Mouse (Mus musculus) layer of hippocampus, adult 6 months (tissue): ENCODE measurements around the gene Arrdc1. TPM values are rescaled to one million over a fixed set of nuclear protein-coding genes. Genes with fewer than 3 reads are reported as not detected.

Source experiments
- long read RNA-seq, 2 experiments: library from polyadenylated mRNA; unstranded; transcript quantifications; one replicate each; pipeline ENCODE4 v2.0.0; 2019 to 2020
- microRNA-seq: library from miRNA; unstranded; fragments of <30 nt; microRNA quantifications from one replicate; pipeline ENCODE4 v1.2.0, GENCODE M21; 2020
- polyA plus RNA-seq: library from polyadenylated mRNA; unstranded; fragments of <200 nt; fragmentation: Nextera tagmentation; gene quantifications from 2 replicates; pipeline ENCODE4 v1.2.3, GENCODE M21; 2021

The Arrdc1 gene
- polyA plus RNA-seq = 3.1 and 4.4 TPM in 2 replicates
- long read RNA-seq, experiment 1, partial matches to known transcripts = 0 of 4 reads
- long read RNA-seq, experiment 1, other reads (novel, unspliced or antisense) = 2 of 4 reads
- long read RNA-seq, experiment 2, transcript Arrdc1-201 (8 exons, 1,666 nt) = major isoform, 8 of 17 reads
- long read RNA-seq, experiment 2, partial matches to known transcripts = 0 of 17 reads
- long read RNA-seq, experiment 2, other reads (novel, unspliced or antisense) = 9 of 17 reads

GRCm38 (mm10) chr2:24935057-24935796 lies at the start of gene Arrdc1:
Gene Arrdc1, minus strand, starts transcription at chr2:24935252.

DNA sequence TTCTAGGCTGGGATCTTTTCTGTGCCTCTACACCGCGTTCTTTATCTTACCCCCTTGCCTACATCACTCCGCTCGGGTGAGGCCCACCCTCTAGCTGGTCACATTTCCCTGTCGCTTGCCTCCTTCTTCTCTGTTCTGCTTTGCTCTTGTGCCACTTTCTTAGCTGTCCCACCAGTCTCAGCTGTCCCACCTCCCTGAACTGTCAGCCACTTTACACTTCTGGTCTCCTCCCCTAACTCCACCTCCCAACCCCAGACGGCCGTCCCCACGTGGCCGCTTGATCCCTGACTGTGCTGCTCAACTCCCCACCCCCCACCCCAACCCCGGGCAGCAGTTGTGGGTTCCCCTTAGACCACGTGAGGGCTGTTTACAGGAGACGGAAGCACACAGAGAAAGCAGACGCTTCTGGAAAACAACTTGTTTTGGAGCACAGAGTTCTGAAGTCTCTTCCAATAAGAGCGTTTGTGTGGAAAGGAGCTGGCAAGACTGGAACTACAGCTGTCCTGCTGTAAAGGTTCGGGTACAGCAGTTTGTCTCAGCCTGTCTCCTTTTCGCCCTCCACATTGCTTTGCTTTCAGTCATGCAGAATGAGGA lies 40.7 kb upstream of the Arrdc1 start, which contains the start of gene Pnpla7:
Gene Pnpla7, plus strand, starts transcription at position 330 of the 594 bp plus-strand sequence.

GRCm38 (mm10) chr2:24974906-24975703 lies 40.1 kb upstream of the Arrdc1 start, which contains the start of gene Mrpl41:
Gene Mrpl41, minus strand, starts transcription at chr2:24975098.

GRCm38 (mm10) chr2:24962304-24963000 lies 27.4 kb upstream of the Arrdc1 start, which contains the start of gene Dph7:
Gene Dph7, plus strand, starts transcription at chr2:24962400.

GRCm38 (mm10) chr2:24949421-24950188 lies 14.6 kb upstream of the Arrdc1 start, which contains the start of gene Zmynd19:
Gene Zmynd19, plus strand, starts transcription at chr2:24949792.

GRCm38 (mm10) chr2:24918930-24919838 lies 15.9 kb downstream of the Arrdc1 start, which contains the start of gene Ehmt1:
Gene Ehmt1, minus strand, starts transcription at chr2:24919614.

Small RNA genes within 50 kb of the gene (microRNA-seq; reads per million reads assigned to microRNA genes)
- gene Gm22875 = not detected

Other genes starting within 250 kb of the Arrdc1 start
- gene Cacna1b, start 172.1 kb downstream of the Arrdc1 start, polyA plus RNA-seq = 6.4 and 8.3 TPM in 2 replicates
- 24.6 and 26.8 TPM in 2 replicates for gene Ehmt1, start 15.6 kb downstream of the Arrdc1 start, polyA plus RNA-seq
- gene Zmynd19, start 14.5 kb upstream of the Arrdc1 start, polyA plus RNA-seq = 1.4 and 1.8 TPM in 2 replicates
- gene Dph7, start 27.1 kb upstream of the Arrdc1 start, polyA plus RNA-seq = 31.2 and 31.7 TPM in 2 replicates
- gene Mrpl41, start 39.8 kb upstream of the Arrdc1 start, polyA plus RNA-seq = 199 and 200 TPM in 2 replicates
- 8.6 and 11.2 TPM in 2 replicates for gene Pnpla7, start 40.8 kb upstream of the Arrdc1 start, polyA plus RNA-seq
- gene Nsmf, start 119.1 kb upstream of the Arrdc1 start, polyA plus RNA-seq = 596 and 716 TPM in 2 replicates
- gene Entpd8, start 145.1 kb upstream of the Arrdc1 start, polyA plus RNA-seq = not detected in 2 replicates
- gene Noxa1, start 159.9 kb upstream of the Arrdc1 start, polyA plus RNA-seq = not detected in 2 replicates
- gene Nrarp, start 245.5 kb upstream of the Arrdc1 start, polyA plus RNA-seq = 3.4 and 5.2 TPM in 2 replicates